Comparison of ENCODE assay signal across 8 mouse cellular contexts in genomic region chr12:4132941-4133846, GRCm38 (mm10). TPM values are rescaled to one million over a fixed set of nuclear protein-coding genes. Genes with fewer than 3 reads are reported as not detected.
A peak's percentile ranks its signal among the peaks of the same experiment; 100 is the strongest.
DNase-seq lines count a peak whose midpoint lies in the region; ATAC-seq lines count a peak whose summit lies in the region.

Gene Adcy3, plus strand, starts transcription at chr12:4133103.

- H3K27me3 ChIP-seq in embryonic facial prominence, embryonic 15.5 days = no peaks in the 10 kb centered on the region
- no peaks in the 10 kb centered on the region for H3K27me3 ChIP-seq in heart, embryonic 12.5 days (replicated peaks)
- peaks cover 27% of the 10 kb centered on the region for H3K27me3 ChIP-seq in liver, embryonic 15.5 days
- no peaks in the 10 kb centered on the region for H3K27me3 ChIP-seq in stomach, embryonic 15.5 days (replicated peaks)

- peak; percentile 24 to 48 for DNase-seq in urinary bladder, adult 18-20 months (ENCODE audit: low spot score in 2 of 2)
- DNase-seq in urinary bladder, postnatal 10 days (ENCODE audit: low spot score) = no peak
- peak; percentile 75 to 80 for DNase-seq in kidney, postnatal 4 days
- DNase-seq in neural tube, embryonic 10.5 days (ENCODE audit: extremely low spot score, low spot score) = peak; percentile 74

- peak within 1 kb of the TSS; percentile 82 for H3K27ac ChIP-seq in embryonic facial prominence, embryonic 15.5 days (replicated peaks)
- H3K27ac ChIP-seq in heart, embryonic 12.5 days (ENCODE audit: poor library complexity, severe bottlenecking) = no peak within 1 kb of the TSS
- H3K27ac ChIP-seq in liver, embryonic 15.5 days (replicated peaks) = no peak within 1 kb of the TSS
- peak within 1 kb of the TSS; percentile 46; the same call in 1 of the 2 replicates for H3K27ac ChIP-seq in stomach, embryonic 15.5 days

- H3K9me3 ChIP-seq in embryonic facial prominence, embryonic 15.5 days (replicated peaks) = no peaks in the 10 kb centered on the region
- peaks cover 5% of the 10 kb centered on the region; the same call in 1 of the 2 replicates for H3K9me3 ChIP-seq in heart, embryonic 12.5 days (replicated peaks)
- no peaks in the 10 kb centered on the region for H3K9me3 ChIP-seq in liver, embryonic 15.5 days (replicated peaks)
- H3K9me3 ChIP-seq in stomach, embryonic 15.5 days = no peaks in the 10 kb centered on the region

- peak within 1 kb of the TSS; percentile 47 for H3K9ac ChIP-seq in embryonic facial prominence, embryonic 15.5 days
- H3K9ac ChIP-seq in heart, embryonic 12.5 days = peak within 1 kb of the TSS; percentile 78
- H3K9ac ChIP-seq in liver, embryonic 15.5 days = no peak within 1 kb of the TSS
- H3K9ac ChIP-seq in stomach, embryonic 15.5 days = peak within 1 kb of the TSS; percentile 46

- H3K4me2 ChIP-seq in embryonic facial prominence, embryonic 15.5 days (replicated peaks) = peak within 1 kb of the TSS; percentile 81
- peak within 1 kb of the TSS; percentile 90 for H3K4me2 ChIP-seq in heart, embryonic 12.5 days
- peak within 1 kb of the TSS; percentile 66 for H3K4me2 ChIP-seq in liver, embryonic 15.5 days
- peak within 1 kb of the TSS; percentile 90 for H3K4me2 ChIP-seq in stomach, embryonic 15.5 days

- H3K4me3 ChIP-seq in embryonic facial prominence, embryonic 15.5 days (replicated peaks) = peak within 1 kb of the TSS; percentile 64
- H3K4me3 ChIP-seq in heart, embryonic 12.5 days = peak within 1 kb of the TSS; percentile 72
- H3K4me3 ChIP-seq in liver, embryonic 15.5 days (replicated peaks) = peak within 1 kb of the TSS; percentile 50
- peak within 1 kb of the TSS; percentile 62 for H3K4me3 ChIP-seq in stomach, embryonic 15.5 days (replicated peaks)

- ATAC-seq in embryonic facial prominence, embryonic 15.5 days (ENCODE audit: insufficient number of reproducible peaks, low FRiP score, low TSS enrichment, low read depth) = peak; percentile 85
- ATAC-seq in heart, embryonic 12.5 days (ENCODE audit: insufficient number of reproducible peaks, low FRiP score) = peak; percentile 54
- peak; percentile 51; the same call in 1 of the 2 replicates for ATAC-seq in liver, embryonic 15.5 days (ENCODE audit: insufficient read depth)
- peak; percentile 72 for ATAC-seq in stomach, embryonic 15.5 days (ENCODE audit: insufficient read depth, low FRiP score, low read depth)

- peaks cover 5% of the 10 kb centered on the region; the same call in 1 of the 2 replicates for H3K36me3 ChIP-seq in embryonic facial prominence, embryonic 15.5 days
- no peaks in the 10 kb centered on the region for H3K36me3 ChIP-seq in heart, embryonic 12.5 days
- no peaks in the 10 kb centered on the region for H3K36me3 ChIP-seq in liver, embryonic 15.5 days (replicated peaks)
- no peaks in the 10 kb centered on the region for H3K36me3 ChIP-seq in stomach, embryonic 15.5 days

- under 1% methylated on average over 76 of the region's 83 CpGs for WGBS in embryonic facial prominence, embryonic 15.5 days
- under 1% methylated on average over 82 of the region's 83 CpGs for WGBS in heart, embryonic 12.5 days
- WGBS in liver, embryonic 15.5 days (ENCODE audit: insufficient replicate concordance) = 1% methylated on average over 83 of the region's 83 CpGs
- WGBS in stomach, embryonic 15.5 days = 1% methylated on average over 79 of the region's 83 CpGs

- H3K4me1 ChIP-seq in embryonic facial prominence, embryonic 15.5 days = peaks cover 33% of the 10 kb centered on the region
- H3K4me1 ChIP-seq in heart, embryonic 12.5 days (replicated peaks) = peaks cover 26% of the 10 kb centered on the region
- no peaks in the 10 kb centered on the region for H3K4me1 ChIP-seq in liver, embryonic 15.5 days (replicated peaks)
- H3K4me1 ChIP-seq in stomach, embryonic 15.5 days = peaks cover 6% of the 10 kb centered on the region; the same call in 1 of the 2 replicates

RNA-seq across cellular contexts. Expression of gene Adcy3, which starts in this region (rescaled TPM):
- polyA plus RNA-seq in embryonic facial prominence, embryonic 15.5 days (2015; fragmentation: Nextera tagmentation; extraction: Ambion mirVana) = 16.5 and 17.4 TPM in 2 replicates
- 7.4 and 7.8 TPM in 2 replicates for polyA plus RNA-seq in heart, embryonic 12.5 days (2016; fragmentation: Nextera tagmentation; extraction: Ambion mirVana)
- 0.91 and 1.5 TPM in 2 replicates for polyA plus RNA-seq in liver, embryonic 15.5 days (2015; fragmentation: Nextera tagmentation; extraction: Ambion mirVana)
- polyA plus RNA-seq in stomach, embryonic 15.5 days (2015; fragmentation: Nextera tagmentation; extraction: Ambion mirVana) = 9.2 and 9.9 TPM in 2 replicates

Comparison
In these comparisons a context has a peak if more than half of its experiments do, and no peak if none do; other contexts are left out.
1. H3K27ac ChIP-seq: peak in embryonic facial prominence, embryonic 15.5 days (single experiment) and stomach, embryonic 15.5 days (single experiment); none in heart, embryonic 12.5 days (single experiment) and liver, embryonic 15.5 days (single experiment).
2. Peak in every context shown above with its lines, with median percentiles within 50 percentile points of each other: ATAC-seq, H3K4me2 ChIP-seq and H3K4me3 ChIP-seq.